Mouse (Mus musculus) spleen, adult 2 months (tissue): ENCODE data around the gene Cxcr5.

ENCODE experiments used
- CTCF ChIP-seq: fragments of 200-500 bp; IDR thresholded peaks from 2 replicates; pipeline ENCODE4 v1.5.1; 2011; ENCODE audit warnings: mild to moderate bottlenecking, inconsistent platforms; ENCODE audit not compliant: insufficient read depth, insufficient read length, insufficient replicate concordance; ENCODE audit errors: extremely low read depth
- POLR2A ChIP-seq: fragments of 200-500 bp; IDR thresholded peaks from 2 replicates; pipeline ENCODE4 v1.6.1; 2011; ENCODE audit warnings: low read depth, low read length, inconsistent platforms

GRCm38 (mm10) chr9:44544986-44545385 lies 16.7 kb downstream of the Cxcr5 start:
- TF ChIP-seq CTCF (no peak), POLR2A (no peak)
